In genomic region chr13:75798413-75799302, GRCm38 (mm10) we compare ENCODE assay signal across 7 mouse cellular contexts. TPM values are rescaled to one million over a fixed set of nuclear protein-coding genes. Genes with fewer than 3 reads are reported as not detected.
DNase-seq lines count a peak whose midpoint lies in the region; ATAC-seq and TF ChIP-seq lines count a peak whose summit lies in the region.

No protein-coding gene starts in this region.

- H3K9ac ChIP-seq in liver, embryonic 13.5 days: no peak overlapping the region
- no peak overlapping the region for H3K9ac ChIP-seq in liver, embryonic 11.5 days (ENCODE audit: low read depth, low read length)
- no peak overlapping the region for H3K9ac ChIP-seq in kidney, postnatal 0 days (ENCODE audit: low read depth, low read length)

- H3K36me3 ChIP-seq in liver, embryonic 13.5 days: no peaks in the 10 kb centered on the region
- H3K36me3 ChIP-seq in liver, embryonic 11.5 days (ENCODE audit: control insufficient read depth, insufficient read depth, low read length): no peaks in the 10 kb centered on the region
- no peaks in the 10 kb centered on the region for H3K36me3 ChIP-seq in kidney, postnatal 0 days (ENCODE audit: insufficient read depth, low read length)
- no peaks in the 10 kb centered on the region for H3K36me3 ChIP-seq in splenic B cell, adult 2 months (ENCODE audit: control insufficient read depth, insufficient read depth, low read length, poor library complexity, severe bottlenecking)

- no peak for DNase-seq in liver, embryonic 13.5 days
- DNase-seq in liver, embryonic 11.5 days (ENCODE audit: low spot score): no peak
- peak; percentile 10 for DNase-seq in adrenal gland, postnatal 25 days
- peak; percentile 11 for DNase-seq in kidney, postnatal 0 days (ENCODE audit: low spot score)
- peak; percentile 78 for DNase-seq in splenic B cell, adult 2 months (ENCODE audit: low read depth, low spot score)
- DNase-seq in left cerebral cortex, adult 8-10 months (ENCODE audit: low spot score in 2 of 2): no peak
- no peak for DNase-seq in spleen, adult 12 weeks (ENCODE audit: low spot score)

- H3K4me1 ChIP-seq in liver, embryonic 13.5 days (replicated peaks): peaks cover 31% of the 10 kb centered on the region
- H3K4me1 ChIP-seq in liver, embryonic 11.5 days (replicated peaks; ENCODE audit: control insufficient read depth, insufficient read depth, low read length): peaks cover 9% of the 10 kb centered on the region; the same call in 1 of the 2 replicates
- no peaks in the 10 kb centered on the region for H3K4me1 ChIP-seq in kidney, postnatal 0 days (replicated peaks; ENCODE audit: insufficient read depth, low read length)

- H3K4me2 ChIP-seq in liver, embryonic 13.5 days: no peak overlapping the region
- H3K4me2 ChIP-seq in liver, embryonic 11.5 days: no peak overlapping the region
- no peak overlapping the region for H3K4me2 ChIP-seq in kidney, postnatal 0 days (ENCODE audit: low read length)

- WGBS in liver, embryonic 13.5 days (ENCODE audit: insufficient replicate concordance): 67% methylated on average over 7 of the region's 7 CpGs
- WGBS in liver, embryonic 11.5 days: 74% methylated on average over 7 of the region's 7 CpGs
- WGBS in kidney, postnatal 0 days: 62% methylated on average over 7 of the region's 7 CpGs

- H3K27me3 ChIP-seq in liver, embryonic 13.5 days: no peaks in the 10 kb centered on the region
- H3K27me3 ChIP-seq in liver, embryonic 11.5 days (replicated peaks; ENCODE audit: control insufficient read depth, insufficient read depth, low read length): no peaks in the 10 kb centered on the region
- no peaks in the 10 kb centered on the region for H3K27me3 ChIP-seq in kidney, postnatal 0 days (ENCODE audit: insufficient read depth, low read length)
- H3K27me3 ChIP-seq in splenic B cell, adult 2 months (ENCODE audit: control insufficient read depth, insufficient read depth, low read length, poor library complexity, severe bottlenecking): no peaks in the 10 kb centered on the region

- peak; percentile 35 for TF ChIP-seq CTCF in kidney, postnatal 0 days (IDR thresholded peaks at IDR 0.05; ENCODE audit: low read depth)

- no peak for ATAC-seq in liver, embryonic 13.5 days (ENCODE audit: low read depth)
- no peak for ATAC-seq in liver, embryonic 11.5 days (replicated peaks; ENCODE audit: low FRiP score)
- no peak for ATAC-seq in kidney, postnatal 0 days (replicated peaks; ENCODE audit: low FRiP score, low read depth)

- H3K9me3 ChIP-seq in liver, embryonic 13.5 days (replicated peaks): no peaks in the 10 kb centered on the region
- H3K9me3 ChIP-seq in liver, embryonic 11.5 days (ENCODE audit: control insufficient read depth, low read length): no peaks in the 10 kb centered on the region
- no peaks in the 10 kb centered on the region for H3K9me3 ChIP-seq in kidney, postnatal 0 days (replicated peaks; ENCODE audit: low read length)

- no peak overlapping the region for H3K4me3 ChIP-seq in liver, embryonic 13.5 days (replicated peaks)
- no peak overlapping the region for H3K4me3 ChIP-seq in liver, embryonic 11.5 days (ENCODE audit: low read depth, low read length)
- H3K4me3 ChIP-seq in kidney, postnatal 0 days (replicated peaks; ENCODE audit: low read depth, low read length): no peak overlapping the region

- H3K27ac ChIP-seq in liver, embryonic 13.5 days: peak overlapping the region; percentile 31; the same call in 1 of the 2 replicates
- H3K27ac ChIP-seq in liver, embryonic 11.5 days (ENCODE audit: low read depth, low read length): no peak overlapping the region
- H3K27ac ChIP-seq in kidney, postnatal 0 days: no peak overlapping the region; the same call in 1 of the 2 replicates

RNA-seq across cellular contexts. Expression of gene Glrx, which starts 41.0 kb away (rescaled TPM):
- polyA plus RNA-seq in liver, embryonic 13.5 days (2015; fragmentation: Nextera tagmentation; extraction: Ambion mirVana): 32.2 and 35.7 TPM in 2 replicates
- polyA plus RNA-seq in liver, embryonic 11.5 days (2014; fragmentation: Nextera tagmentation; extraction: Ambion mirVana): 30.1 and 33.1 TPM in 2 replicates
- 16.7 and 20.6 TPM in 2 replicates for total RNA-seq in adrenal gland, postnatal 25 days (2021)
- 67.5 and 72.1 TPM in 2 replicates for polyA plus RNA-seq in kidney, postnatal 0 days (2015; fragmentation: Nextera tagmentation; extraction: Ambion mirVana)
- 10 to 100 TPM; 48.1 to 55.0 (median 52.4) TPM for total RNA-seq in left cerebral cortex, adult 8-10 months (2022)

Comparison
In these comparisons a context has a peak if more than half of its experiments do, and no peak if none do; other contexts are left out.
1. DNase-seq: peak in adrenal gland, postnatal 25 days (single experiment), kidney, postnatal 0 days (single experiment) and splenic B cell, adult 2 months (single experiment); none in liver, embryonic 13.5 days (single experiment), liver, embryonic 11.5 days (single experiment), left cerebral cortex, adult 8-10 months (0 of 2) and spleen, adult 12 weeks (single experiment).